Mouse (Mus musculus) kidney, postnatal 10 days (tissue): ENCODE measurements around the gene Eif4a2.
A peak's percentile ranks its signal among the peaks of the same experiment; 100 is the strongest.
"Not testable (repeated sequence)": the region's sequence is repeated elsewhere in the genome, so short reads cannot be mapped to it uniquely, and the experiment has no call there.

Experiments
- DNase-seq: peaks from one replicate; pipeline ENCODE4 v3.0.0; 2021; ENCODE audit warnings: mixed read lengths

Gene Eif4a2

GRCm38 (mm10) chr16:23107231-23107942 lies at the start of gene Eif4a2:
TSS of gene Eif4a2 (plus strand) at chr16:23107444.
- DNase-seq, result peak; percentile 96

GRCm38 (mm10) chr16:23057668-23058447 lies 49.4 kb upstream of the Eif4a2 start, which contains the start of gene Kng1:
TSS of gene Kng1 (plus strand) at chr16:23057865.
- DNase-seq, result not testable (repeated sequence)

DNA sequence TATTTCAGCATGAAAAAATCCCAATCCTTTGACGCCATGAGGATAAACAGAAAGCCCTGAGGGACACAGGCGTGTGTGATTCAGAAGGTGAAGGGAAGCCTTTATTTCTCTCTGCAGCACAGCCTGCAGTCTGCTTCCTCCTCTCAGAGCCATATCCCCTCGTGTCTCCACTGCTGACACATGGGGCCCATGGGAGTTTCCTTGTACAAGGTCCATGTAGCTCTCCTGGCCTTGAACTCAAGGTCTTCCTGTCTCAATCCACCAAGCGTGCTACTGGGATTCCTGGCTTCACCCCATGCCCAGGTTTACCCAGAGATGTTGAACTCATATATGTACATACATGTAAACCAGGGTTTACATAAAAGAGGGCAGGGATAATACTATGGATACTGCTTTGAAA lies 47.6 kb upstream of the Eif4a2 start:
- not testable (repeated sequence) for DNase-seq

DNA sequence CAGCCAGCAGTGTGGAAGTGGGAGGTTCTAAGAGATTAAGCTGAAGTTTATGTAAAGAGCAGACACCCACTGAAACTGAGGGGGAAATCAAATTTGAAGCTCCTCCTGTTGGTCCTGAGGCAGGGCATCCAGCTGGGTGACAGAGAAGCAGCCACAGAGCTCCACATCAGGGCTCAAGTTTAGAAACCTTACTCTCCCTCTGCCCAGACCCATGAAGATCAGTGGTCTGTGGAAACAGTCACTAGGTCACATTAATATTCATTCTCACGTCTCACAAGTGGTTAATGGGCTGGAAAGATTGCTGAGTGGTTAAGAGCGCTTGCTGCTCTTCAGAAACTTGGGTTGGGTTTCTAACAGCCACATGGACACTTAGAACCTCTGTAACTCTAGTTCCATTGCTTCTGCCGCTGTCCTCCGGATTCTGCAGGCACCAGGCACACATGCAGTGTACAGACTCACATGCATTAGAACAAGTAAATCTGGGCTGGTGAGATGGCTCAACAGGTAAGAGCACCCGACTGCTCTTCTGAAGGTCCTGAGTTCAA lies 46.4 kb upstream of the Eif4a2 start:
- DNase-seq, result not testable (repeated sequence)

- DNase-seq, result not testable (repeated sequence)
Observed at GRCm38 (mm10) chr16:23077516-23077915, 29.7 kb upstream of the Eif4a2 start.

- not testable (repeated sequence) for DNase-seq
Observed at GRCm38 (mm10) chr16:23087159-23087558, 20.1 kb upstream of the Eif4a2 start.

- DNase-seq, result not testable (repeated sequence)
Observed at GRCm38 (mm10) chr16:23087712-23088111, 19.5 kb upstream of the Eif4a2 start.

DNA sequence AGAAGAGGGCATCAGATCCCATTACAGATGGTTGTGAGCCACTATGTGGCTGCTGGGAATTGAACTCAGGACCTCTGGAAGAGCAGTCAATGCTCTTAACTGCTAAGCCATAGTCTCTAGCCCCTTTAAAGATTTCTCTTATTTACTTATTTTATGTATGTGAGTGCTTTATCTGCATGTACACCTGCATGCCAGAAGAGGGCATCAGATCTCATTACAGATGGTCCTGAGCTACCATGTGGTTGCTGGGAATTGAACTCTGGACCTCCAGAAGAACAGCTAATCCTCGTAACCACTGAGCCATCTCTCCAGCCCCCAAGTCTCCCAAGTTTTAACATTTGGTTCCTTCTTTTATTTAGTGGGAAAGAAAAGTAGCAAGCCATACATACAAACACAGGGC lies 18.8 kb upstream of the Eif4a2 start:
- not testable (repeated sequence) for DNase-seq

DNA sequence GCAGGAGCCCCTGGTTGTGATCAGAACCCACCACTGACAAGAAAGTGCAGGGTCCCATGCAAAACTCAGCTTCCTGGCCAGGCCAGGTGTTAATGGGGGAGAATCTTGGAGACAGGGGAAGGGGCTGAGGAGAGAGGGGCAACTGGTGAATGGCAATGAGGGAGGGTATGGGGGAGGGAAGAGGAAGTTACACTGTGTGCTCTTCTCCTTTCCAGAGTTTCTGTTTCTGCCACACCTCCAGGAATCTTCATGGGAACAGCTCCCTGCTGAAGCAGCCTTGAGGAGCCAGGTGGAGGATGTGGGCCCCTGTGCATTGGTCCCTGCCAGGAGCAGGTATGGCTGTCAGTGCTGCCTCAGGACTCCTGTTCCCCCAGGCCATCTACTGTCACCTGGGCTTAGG lies 15.9 kb upstream of the Eif4a2 start:
- DNase-seq, result not testable (repeated sequence)

GRCm38 (mm10) chr16:23093321-23093953 lies 13.8 kb upstream of the Eif4a2 start:
- DNase-seq, result no peak

DNA sequence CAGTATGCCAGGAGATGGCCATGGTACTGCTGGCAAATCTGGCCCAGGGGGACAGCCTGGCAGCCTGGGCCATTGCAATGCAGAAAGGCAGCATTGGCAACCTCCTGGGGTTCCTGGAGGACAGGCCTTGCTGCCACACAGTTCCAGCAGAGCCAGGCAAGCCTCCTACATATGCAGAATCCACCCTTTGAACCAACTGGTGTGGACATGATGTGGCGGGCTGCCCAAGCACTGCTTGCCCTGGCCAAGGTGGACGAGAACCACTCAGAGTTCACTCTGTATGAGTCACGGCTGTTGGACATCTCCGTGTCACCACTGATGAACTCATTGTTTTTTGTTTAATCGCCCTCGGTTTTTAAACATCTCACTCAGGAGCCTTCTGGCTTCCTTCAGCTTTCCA lies 13.1 kb upstream of the Eif4a2 start:
- no peak for DNase-seq

DNA sequence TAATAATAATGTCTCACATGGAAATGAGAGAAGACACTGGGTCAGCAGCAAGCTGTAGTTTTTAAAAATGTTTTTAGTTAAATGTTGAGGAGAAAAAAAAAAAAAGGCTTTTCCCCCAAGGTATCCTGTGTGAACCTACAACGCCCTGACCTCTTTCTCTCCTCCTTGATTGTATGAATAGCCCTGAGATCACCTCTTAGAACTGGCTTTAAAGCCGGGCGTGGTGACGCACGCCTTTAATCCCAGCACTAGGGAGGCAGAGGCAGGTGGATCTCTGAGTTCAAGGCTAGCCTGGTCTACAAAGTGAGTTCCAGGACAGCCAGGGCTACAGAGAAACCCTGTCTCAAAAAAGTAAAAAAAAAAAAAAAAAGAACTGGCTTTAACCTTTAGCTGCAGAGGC lies 11.7 kb upstream of the Eif4a2 start:
- DNase-seq, result not testable (repeated sequence)

- DNase-seq, result not testable (repeated sequence)
Observed at GRCm38 (mm10) chr16:23096886-23097285, 10.4 kb upstream of the Eif4a2 start.

GRCm38 (mm10) chr16:23097290-23098104 lies 9.7 kb upstream of the Eif4a2 start:
- not testable (repeated sequence) for DNase-seq

DNA sequence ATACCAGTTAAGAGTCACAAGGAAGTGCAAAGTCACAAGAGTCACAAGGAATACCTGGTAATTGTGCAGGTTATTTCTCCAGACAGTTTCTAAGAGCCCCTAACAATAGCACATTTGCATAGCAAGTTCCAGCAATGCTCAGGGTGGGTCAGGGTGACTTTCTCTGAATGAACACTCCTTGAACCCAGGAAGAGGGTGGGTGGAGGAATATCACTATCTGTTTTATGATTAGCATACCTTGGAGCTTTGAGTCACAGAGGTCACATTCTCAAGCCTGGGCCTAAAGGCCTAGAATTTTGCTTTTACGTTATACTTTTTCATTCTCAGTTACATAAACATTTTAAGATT lies 9.2 kb upstream of the Eif4a2 start:
- not testable (repeated sequence) for DNase-seq

GRCm38 (mm10) chr16:23099632-23100031 lies 7.6 kb upstream of the Eif4a2 start:
- DNase-seq, result no peak

- DNase-seq, result peak; percentile 79
Observed at GRCm38 (mm10) chr16:23100099-23100575, 7.1 kb upstream of the Eif4a2 start.

- DNase-seq, result no peak
Observed at GRCm38 (mm10) chr16:23100613-23101012, 6.6 kb upstream of the Eif4a2 start.

DNA sequence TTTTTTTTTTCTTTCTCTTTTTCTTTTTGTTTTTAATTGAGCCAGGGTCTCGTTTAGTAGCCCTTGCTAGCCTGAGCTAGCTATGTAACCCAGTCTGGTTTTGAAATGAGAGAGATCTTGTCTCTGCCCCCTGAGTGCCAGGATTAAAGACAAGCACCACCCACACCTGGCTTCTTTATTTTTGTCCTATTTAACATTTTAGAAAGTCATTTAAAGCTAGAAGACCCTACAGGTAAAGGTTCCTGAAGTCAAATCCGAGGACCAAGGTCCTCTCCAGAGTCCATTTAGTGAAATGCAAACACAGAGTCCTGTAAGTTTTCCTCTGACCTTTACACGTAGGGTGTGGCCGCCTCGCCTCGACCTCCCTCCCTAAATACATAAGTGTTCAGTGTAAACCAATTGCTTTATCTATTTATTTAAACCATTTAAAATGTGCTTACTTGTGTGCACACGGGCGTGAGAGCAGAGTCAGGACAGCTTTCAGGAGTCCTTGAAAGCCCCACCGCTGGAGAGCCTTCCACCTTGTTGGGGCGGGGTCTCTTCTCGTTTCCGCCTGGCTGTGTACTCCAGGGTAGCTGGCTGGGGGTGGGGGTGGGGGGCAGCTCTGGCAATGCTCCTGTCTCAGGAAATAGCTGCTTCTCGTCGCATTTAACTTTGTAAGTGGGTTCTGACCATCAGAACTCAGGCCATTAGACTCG lies 4.8 kb upstream of the Eif4a2 start:
- no peak for DNase-seq

DNA sequence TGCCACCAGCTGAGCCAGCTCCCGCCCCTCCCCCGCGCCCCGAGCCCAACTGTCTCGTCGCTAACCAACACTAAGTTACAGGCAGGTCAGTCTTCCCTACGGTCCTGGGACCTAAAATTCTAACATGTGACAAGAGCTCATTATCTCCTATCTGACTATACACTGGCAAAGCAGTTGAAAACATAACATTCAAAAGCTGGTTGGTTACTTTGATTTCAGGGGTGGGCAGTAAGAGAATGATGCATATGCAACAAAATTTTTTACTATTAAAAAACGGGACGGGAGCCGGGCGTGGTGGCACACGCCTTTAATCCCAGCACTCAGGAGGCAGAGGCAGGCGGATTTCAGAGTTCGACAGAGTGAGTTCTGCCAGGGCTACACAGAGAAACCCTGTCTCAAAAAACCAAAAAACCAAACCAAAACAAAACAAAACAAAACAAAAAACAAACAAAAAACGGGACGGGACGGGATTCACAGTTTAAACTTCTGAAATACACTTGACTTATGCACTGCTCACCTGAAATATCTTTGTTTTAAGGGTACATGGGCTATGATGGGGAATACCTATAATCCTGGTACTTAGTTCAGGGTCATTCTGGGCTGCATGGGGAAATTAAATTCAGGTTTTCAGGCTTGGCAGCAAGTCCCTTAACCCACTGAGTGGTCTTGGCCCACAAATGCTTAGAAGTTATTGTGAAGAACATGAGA lies 4.1 kb upstream of the Eif4a2 start:
- peak; percentile 55 for DNase-seq

DNA sequence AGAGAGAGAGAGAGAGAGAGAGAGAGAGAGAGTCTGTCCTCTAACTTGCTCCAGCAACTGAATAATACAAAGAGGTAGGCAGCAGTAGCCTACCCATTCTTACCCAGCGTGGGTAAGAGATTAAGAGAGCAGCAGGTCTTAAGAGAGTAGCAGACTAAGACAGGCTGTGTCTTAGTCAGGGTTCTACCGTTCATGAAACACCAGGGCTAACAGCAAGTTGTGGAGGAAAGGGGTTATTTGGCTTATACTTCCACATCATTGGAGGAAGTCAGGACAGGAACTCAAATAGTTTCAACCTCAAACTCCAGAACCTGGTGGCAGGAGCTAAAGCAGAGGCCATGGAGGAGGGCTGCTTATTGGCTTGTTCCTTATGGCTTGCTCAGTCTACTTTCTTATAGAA lies 3.4 kb upstream of the Eif4a2 start:
- no peak for DNase-seq
